Mouse (Mus musculus) hindbrain, embryonic 13.5 days (tissue): Measurements from ENCODE around the gene Rabep1. TPM values are rescaled to one million over a fixed set of nuclear protein-coding genes. Genes with fewer than 3 reads are reported as not detected.

Experiments
- ATAC-seq: fragments of 200-750 bp; cut with Nextera tagmentation; 2 replicates; pipeline ENCODE4 v1.8.0; 2017; ENCODE audit warnings: moderate TSS enrichment; ENCODE audit not compliant: low FRiP score
- H3K27ac ChIP-seq: fragments of 300-500 bp; sonication (generic); 2 replicates; pipeline ENCODE4 v1.5.1; 2015; ENCODE audit warnings: inconsistent platforms, mild to moderate bottlenecking, moderate library complexity
- H3K27me3 ChIP-seq: fragments of 300-500 bp; sonication (generic); 2 replicates; pipeline ENCODE4 v1.6.1; 2015; ENCODE audit warnings: mild to moderate bottlenecking, inconsistent platforms
- H3K36me3 ChIP-seq: fragments of 300-500 bp; sonication (generic); 2 replicates; pipeline ENCODE4 v1.6.1; 2015; ENCODE audit warnings: mild to moderate bottlenecking, inconsistent platforms
- H3K4me1 ChIP-seq: fragments of 300-500 bp; sonication (generic); replicated peaks from 2 replicates; pipeline ENCODE4 v1.6.1; 2015; ENCODE audit warnings: inconsistent platforms
- H3K4me2 ChIP-seq: fragments of 300-500 bp; sonication (generic); 2 replicates; pipeline ENCODE4 v1.6.1; 2015; ENCODE audit warnings: inconsistent platforms, mild to moderate bottlenecking, moderate library complexity
- H3K4me3 ChIP-seq: fragments of 300-500 bp; sonication (generic); 2 replicates; pipeline ENCODE4 v1.5.1; 2015; ENCODE audit warnings: mild to moderate bottlenecking, inconsistent platforms
- H3K9ac ChIP-seq: fragments of 300-500 bp; sonication (generic); 2 replicates; pipeline ENCODE4 v1.6.1; 2015; ENCODE audit warnings: mild to moderate bottlenecking, inconsistent platforms
- H3K9me3 ChIP-seq: fragments of 300-500 bp; sonication (generic); 2 replicates; pipeline ENCODE4 v1.6.1; 2016; ENCODE audit warnings: inconsistent platforms
- WGBS: fragments of 180-500 bp; shearing (Covaris S2); methylation state at CpG from one replicate; pipeline ENCODE4 v1.1.7; 2015; 5-methylcytosine and 5-hydroxymethylcytosine counted together
- polyA plus RNA-seq: library from polyadenylated mRNA; unstranded; fragments of >200 nt; fragmentation: Nextera tagmentation; extraction: Ambion mirVana; gene quantifications from 2 replicates; pipeline ENCODE4 v1.2.1, GENCODE M21; 2015

Rabep1 gene
- polyA plus RNA-seq, 1 experiment from 2014 or later, result 87.5 TPM

GRCm38 (mm10) chr11:70812365-70812764 is 32.2 kb upstream of the Rabep1 start, which contains the start of gene Scimp:
Scimp (minus strand) TSS chr11:70812586.
- no peak for ATAC-seq
- Histone ChIP-seq H3K27me3 (no peaks in the 10 kb centered on the region), H3K27ac (no peak within 1 kb of the TSS), H3K36me3 (no peaks in the 10 kb centered on the region), H3K4me1 (no peaks in the 10 kb centered on the region), H3K4me2 (no peak within 1 kb of the TSS), H3K9me3 (no peaks in the 10 kb centered on the region), H3K9ac (no peak within 1 kb of the TSS), H3K4me3 (no peak within 1 kb of the TSS)
- WGBS, result 84% methylated on average over 7 of the region's 7 CpGs

GRCm38 (mm10) chr11:70815071-70815470 is 29.5 kb upstream of the Rabep1 start:
- Histone ChIP-seq H3K36me3 (no peaks in the 10 kb centered on the region), H3K4me2 (no peak overlapping the region), H3K27ac (no peak overlapping the region), H3K27me3 (no peaks in the 10 kb centered on the region), H3K9ac (no peak overlapping the region), H3K4me3 (no peak overlapping the region), H3K9me3 (no peaks in the 10 kb centered on the region), H3K4me1 (no peaks in the 10 kb centered on the region)
- no peak for ATAC-seq
- 86% methylated on average over 8 of the region's 8 CpGs for WGBS

- Histone ChIP-seq H3K4me2 (no peak overlapping the region), H3K4me3 (no peak overlapping the region), H3K36me3 (no peaks in the 10 kb centered on the region), H3K27me3 (no peaks in the 10 kb centered on the region), H3K9ac (no peak overlapping the region), H3K4me1 (no peaks in the 10 kb centered on the region), H3K9me3 (no peaks in the 10 kb centered on the region), H3K27ac (no peak overlapping the region)
- WGBS, result 31% methylated on average over 6 of the region's 6 CpGs
- ATAC-seq, result no peak
These were observed 29.0 kb upstream of the Rabep1 start for GRCm38 (mm10) chr11:70815498-70816078.

GRCm38 (mm10) chr11:70816770-70817169 is 27.8 kb upstream of the Rabep1 start:
- ATAC-seq, result no peak
- 76% methylated on average over 4 of the region's 4 CpGs for WGBS

GRCm38 (mm10) chr11:70820120-70820519 is 24.5 kb upstream of the Rabep1 start:
- Histone ChIP-seq H3K9me3 (no peaks in the 10 kb centered on the region), H3K9ac (no peak overlapping the region), H3K4me1 (peaks cover 8% of the 10 kb centered on the region), H3K36me3 (no peaks in the 10 kb centered on the region), H3K27me3 (no peaks in the 10 kb centered on the region), H3K27ac (no peak overlapping the region), H3K4me2 (no peak overlapping the region), H3K4me3 (no peak overlapping the region)
- WGBS, result 90% methylated on average over 8 of the region's 8 CpGs
- no peak for ATAC-seq

More at GRCm38 (mm10) chr11:70816770-70817169, 27.8 kb upstream of the Rabep1 start:
- Histone ChIP-seq H3K4me1 (peaks cover 2% of the 10 kb centered on the region), H3K9ac (no peak overlapping the region), H3K36me3 (no peaks in the 10 kb centered on the region), H3K4me2 (no peak overlapping the region), H3K27ac (no peak overlapping the region), H3K9me3 (no peaks in the 10 kb centered on the region), H3K4me3 (no peak overlapping the region), H3K27me3 (no peaks in the 10 kb centered on the region)

- H3K27me3 ChIP-seq, result no peaks in the 10 kb centered on the region
- H3K9ac ChIP-seq, result no peak overlapping the region
- H3K4me3 ChIP-seq, result no peak overlapping the region
- H3K27ac ChIP-seq, result no peak overlapping the region
- H3K4me2 ChIP-seq, result no peak overlapping the region
- H3K4me1 ChIP-seq, result peaks cover 8% of the 10 kb centered on the region
- H3K36me3 ChIP-seq, result no peaks in the 10 kb centered on the region
- ATAC-seq, result no peak
- 60% methylated on average over 17 of the region's 17 CpGs for WGBS
- no peaks in the 10 kb centered on the region for H3K9me3 ChIP-seq
These were observed 22.6 kb upstream of the Rabep1 start for GRCm38 (mm10) chr11:70821728-70822591.

GRCm38 (mm10) chr11:70826207-70826606 is 18.4 kb upstream of the Rabep1 start:
- no peaks in the 10 kb centered on the region for H3K27me3 ChIP-seq
- peaks cover 8% of the 10 kb centered on the region for H3K4me1 ChIP-seq
- no peak overlapping the region for H3K9ac ChIP-seq
- H3K27ac ChIP-seq, result no peak overlapping the region
- H3K4me2 ChIP-seq, result no peak overlapping the region
- H3K4me3 ChIP-seq, result no peak overlapping the region
- no peaks in the 10 kb centered on the region for H3K9me3 ChIP-seq
- WGBS, result 88% methylated on average over 2 of the region's 2 CpGs
- H3K36me3 ChIP-seq, result no peaks in the 10 kb centered on the region
- ATAC-seq, result no peak

- no peaks in the 10 kb centered on the region for H3K27me3 ChIP-seq
- 85% methylated on average over 11 of the region's 11 CpGs for WGBS
- H3K27ac ChIP-seq, result no peak overlapping the region
- H3K9me3 ChIP-seq, result peaks cover 7% of the 10 kb centered on the region; the same call in 1 of the 2 replicates
- H3K4me2 ChIP-seq, result no peak overlapping the region
- ATAC-seq, result no peak
- no peak overlapping the region for H3K4me3 ChIP-seq
- no peaks in the 10 kb centered on the region for H3K36me3 ChIP-seq
- no peaks in the 10 kb centered on the region for H3K4me1 ChIP-seq
- H3K9ac ChIP-seq, result no peak overlapping the region
These were observed 15.5 kb upstream of the Rabep1 start for GRCm38 (mm10) chr11:70828975-70829615.

GRCm38 (mm10) chr11:70831201-70831600 is 13.4 kb upstream of the Rabep1 start:
- Histone ChIP-seq H3K4me2 (no peak overlapping the region), H3K9ac (no peak overlapping the region), H3K36me3 (no peaks in the 10 kb centered on the region), H3K4me1 (no peaks in the 10 kb centered on the region), H3K9me3 (peaks cover 8% of the 10 kb centered on the region; the same call in 1 of the 2 replicates), H3K4me3 (no peak overlapping the region), H3K27ac (no peak overlapping the region), H3K27me3 (no peaks in the 10 kb centered on the region)
- 59% methylated on average over 3 of the region's 3 CpGs for WGBS
- no peak for ATAC-seq

- Histone ChIP-seq H3K4me1 (no peaks in the 10 kb centered on the region), H3K27me3 (no peaks in the 10 kb centered on the region), H3K4me2 (no peak overlapping the region), H3K9ac (no peak overlapping the region), H3K9me3 (peaks cover 8% of the 10 kb centered on the region; the same call in 1 of the 2 replicates), H3K36me3 (no peaks in the 10 kb centered on the region), H3K27ac (no peak overlapping the region), H3K4me3 (no peak overlapping the region)
- ATAC-seq, result no peak
These were observed 11.2 kb upstream of the Rabep1 start for GRCm38 (mm10) chr11:70833408-70833807.

GRCm38 (mm10) chr11:70833831-70834230 is 10.7 kb upstream of the Rabep1 start:
- Histone ChIP-seq H3K4me2 (no peak overlapping the region), H3K9ac (no peak overlapping the region), H3K9me3 (peaks cover 8% of the 10 kb centered on the region; the same call in 1 of the 2 replicates), H3K27me3 (no peaks in the 10 kb centered on the region), H3K36me3 (no peaks in the 10 kb centered on the region), H3K4me3 (no peak overlapping the region), H3K4me1 (no peaks in the 10 kb centered on the region), H3K27ac (no peak overlapping the region)
- no peak for ATAC-seq
- WGBS, result 66% methylated on average over 3 of the region's 3 CpGs

- Histone ChIP-seq H3K27ac (no peak overlapping the region), H3K36me3 (no peaks in the 10 kb centered on the region), H3K4me2 (no peak overlapping the region), H3K9ac (no peak overlapping the region), H3K4me1 (no peaks in the 10 kb centered on the region), H3K4me3 (no peak overlapping the region), H3K9me3 (peaks cover 8% of the 10 kb centered on the region; the same call in 1 of the 2 replicates), H3K27me3 (no peaks in the 10 kb centered on the region)
- no peak for ATAC-seq
- 74% methylated on average over 6 of the region's 6 CpGs for WGBS
These were observed 9.2 kb upstream of the Rabep1 start for GRCm38 (mm10) chr11:70835381-70835831.
